Mouse (Mus musculus) cerebellum, adult 2 months (tissue): ENCODE data around the gene Tmeff1. TPM values are rescaled to one million over a fixed set of nuclear protein-coding genes. Genes with fewer than 3 reads are reported as not detected.
"Not testable (repeated sequence)": the region's sequence is repeated elsewhere in the genome, so short reads cannot be mapped to it uniquely, and the experiment has no call there.

ENCODE experiments used
- DNase-seq, 2 experiments: peaks; one replicate each; pipeline ENCODE4 v3.0.0; 2021
- H3K27ac ChIP-seq: fragments of 200-500 bp; 2 replicates; pipeline ENCODE4 v1.5.1; 2012; ENCODE audit warnings: low read length, control low read depth, inconsistent platforms; ENCODE audit not compliant: insufficient read depth
- H3K27me3 ChIP-seq: fragments of 200-500 bp; 2 replicates; pipeline ENCODE4 v1.6.1; 2012; ENCODE audit warnings: inconsistent platforms, mild to moderate bottlenecking, low read length, moderate library complexity; ENCODE audit not compliant: control insufficient read depth, insufficient read depth
- H3K4me1 ChIP-seq: fragments of 200-500 bp; 2 replicates; pipeline ENCODE4 v1.6.1; 2011; ENCODE audit warnings: low read length; ENCODE audit not compliant: control insufficient read depth, insufficient read depth
- H3K4me3 ChIP-seq: fragments of 200-500 bp; replicated peaks from 2 replicates; pipeline ENCODE3; 2011; ENCODE audit warnings: mild to moderate bottlenecking, low read depth, low read length, control low read depth; ENCODE audit not compliant: insufficient read depth
- CTCF ChIP-seq: fragments of 200-500 bp; IDR thresholded peaks from 2 replicates; pipeline ENCODE4 v1.5.1; 2011; ENCODE audit warnings: low read depth, mild to moderate bottlenecking, control low read depth, low read length, moderate library complexity, borderline replicate concordance; ENCODE audit not compliant: insufficient read depth
- POLR2A ChIP-seq: fragments of 200-500 bp; IDR thresholded peaks from 2 replicates; pipeline ENCODE4 v1.6.1; 2011; ENCODE audit warnings: low read length, control low read depth, borderline replicate concordance; ENCODE audit not compliant: insufficient read depth
- WGBS: fragments of 180-500 bp; shearing (Covaris S2); methylation state at CpG from one replicate; pipeline ENCODE4 v1.1.7; 2018; 5-methylcytosine and 5-hydroxymethylcytosine counted together
- polyA plus RNA-seq: library from polyadenylated mRNA; depleted of rRNA; stranded (reverse); fragments of >200 nt; gene quantifications from 2 replicates; pipeline ENCODE4 v1.2.3, GENCODE M21; 2012

Tmeff1 gene
- polyA plus RNA-seq, 1 experiment, result 74.5 TPM

DNA sequence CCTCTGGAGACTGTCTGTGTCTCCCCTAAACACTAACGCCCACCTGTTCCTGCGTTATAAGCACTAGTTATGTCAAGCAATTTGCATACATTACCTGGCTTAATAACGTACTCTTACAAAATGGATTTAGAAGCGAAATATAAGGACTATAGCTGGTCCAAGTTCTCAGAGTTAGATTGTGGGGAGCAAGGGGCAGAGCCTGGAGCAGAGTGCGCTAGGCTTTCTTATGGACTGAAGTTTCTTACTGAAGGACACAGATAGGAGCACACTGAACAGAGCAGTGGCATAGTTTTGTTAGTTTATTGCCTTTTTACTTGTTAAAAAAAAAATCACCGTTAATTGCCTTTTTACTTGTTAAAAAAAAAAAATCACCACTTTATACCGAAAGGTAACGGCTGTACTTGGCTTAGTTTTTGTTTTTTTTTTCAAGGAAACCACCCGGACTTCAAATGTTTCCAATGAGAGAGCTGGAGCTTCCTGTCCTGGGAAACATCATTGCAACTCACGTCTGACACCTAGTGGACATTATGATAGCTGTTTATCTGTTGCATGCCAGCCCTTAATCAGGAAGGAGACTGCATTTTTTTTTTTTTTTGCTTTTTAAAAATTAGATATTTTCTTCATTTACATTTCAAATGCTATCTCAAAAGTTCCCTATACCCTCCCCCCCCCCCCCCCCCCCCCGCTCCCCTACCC lies 95.8 kb downstream of the Tmeff1 start:
- H3K27ac ChIP-seq, result no peak overlapping the region
- H3K4me1 ChIP-seq, result no peaks in the 10 kb centered on the region
- no peak overlapping the region for H3K4me3 ChIP-seq
- peak in 1 of 2 experiments; percentile 41 for DNase-seq
- H3K27me3 ChIP-seq, result no peaks in the 10 kb centered on the region
- 38% methylated on average over 10 of the region's 11 CpGs for WGBS
- TF ChIP-seq CTCF (peak; percentile 49; the same call in 1 of the 2 replicates), POLR2A (no peak)

DNA sequence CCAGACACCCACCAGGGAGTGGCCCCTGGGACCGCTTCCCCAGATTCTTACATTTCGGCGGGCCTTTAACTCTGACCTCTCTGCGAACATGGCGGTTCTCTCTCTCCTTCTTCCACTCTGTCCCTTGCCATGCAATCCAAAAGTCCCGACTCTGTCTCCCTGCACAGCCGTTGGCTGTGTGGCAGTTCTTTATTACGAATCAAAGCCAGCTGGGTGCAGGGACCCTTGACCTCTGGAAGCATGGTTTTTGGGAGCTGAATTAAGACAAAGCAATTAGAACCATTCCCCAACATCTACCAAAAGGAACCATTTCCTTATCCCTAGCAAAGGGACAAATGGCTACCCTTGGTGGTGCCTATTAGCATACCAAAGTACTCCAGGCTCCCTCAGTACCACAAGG lies 98.2 kb downstream of the Tmeff1 start:
- Histone ChIP-seq H3K27ac (no peak overlapping the region), H3K27me3 (no peaks in the 10 kb centered on the region), H3K4me1 (no peaks in the 10 kb centered on the region), H3K4me3 (peak overlapping the region; percentile 50)
- TF ChIP-seq POLR2A (no peak), CTCF (no peak)
- WGBS, result 73% methylated on average over 8 of the region's 8 CpGs
- DNase-seq, result no peak

DNA sequence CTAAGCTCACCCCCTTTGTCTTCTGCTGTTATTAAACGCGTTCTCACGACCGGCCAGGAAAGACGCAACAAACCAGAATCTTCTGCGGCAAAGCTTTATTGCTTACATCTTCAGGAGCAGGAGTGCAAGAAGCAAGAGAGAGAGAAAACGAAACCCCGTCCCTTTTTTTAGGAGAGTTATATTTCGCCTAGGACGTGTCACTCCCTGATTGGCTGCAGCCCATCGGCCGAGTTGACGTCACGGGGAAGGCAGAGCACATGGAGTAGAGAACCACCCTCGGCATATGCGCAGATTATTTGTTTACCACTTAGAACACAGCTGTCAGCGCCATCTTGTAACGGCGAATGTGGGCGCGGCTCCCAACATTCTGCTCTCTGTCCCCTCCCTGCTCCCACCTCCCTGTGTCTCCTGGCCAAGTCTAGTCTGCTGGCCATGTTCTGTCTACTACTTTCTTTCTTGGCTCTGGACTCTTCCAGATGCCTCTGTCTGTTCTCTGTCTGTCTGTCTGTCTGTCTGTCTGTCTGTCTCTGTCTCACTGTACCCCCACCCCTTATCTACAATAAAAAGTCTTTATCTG lies 98.7 kb downstream of the Tmeff1 start:
- H3K4me1 ChIP-seq, H3K27ac ChIP-seq, H3K27me3 ChIP-seq, DNase-seq: not testable (repeated sequence)
- H3K4me3 ChIP-seq, result peak overlapping the region; percentile 50
- WGBS, result 82% methylated on average over 17 of the region's 21 CpGs

DNA sequence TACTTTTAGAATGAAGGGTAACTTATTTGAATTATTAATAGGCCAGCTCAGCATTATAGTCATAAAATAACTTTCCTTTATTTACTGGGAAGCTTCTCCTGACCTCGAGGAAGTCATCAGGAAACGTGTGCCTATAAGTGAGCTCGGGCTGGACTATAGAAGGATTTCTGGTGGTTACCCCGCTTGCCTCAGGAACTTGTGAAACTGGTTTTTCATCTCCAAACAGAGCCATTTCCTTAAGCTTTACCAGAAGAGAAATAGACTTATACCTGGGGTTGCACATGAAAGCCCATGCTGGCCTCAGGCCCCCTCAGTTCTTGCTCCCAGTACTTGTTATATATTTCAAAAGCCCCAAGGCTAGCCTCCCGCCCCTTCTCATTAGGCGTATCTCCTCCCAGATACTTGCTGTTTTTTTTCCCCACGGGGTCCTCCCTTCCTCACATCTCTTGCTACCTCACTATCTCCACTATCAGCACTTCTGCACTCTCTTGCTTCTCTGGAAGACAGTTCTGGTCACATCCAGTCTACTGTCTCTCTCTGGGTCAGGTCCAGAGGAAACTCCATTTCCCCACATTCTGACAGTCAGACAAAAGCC lies 99.7 kb downstream of the Tmeff1 start:
- Histone ChIP-seq H3K27ac (no peak overlapping the region), H3K4me3 (no peak overlapping the region), H3K4me1 (no peaks in the 10 kb centered on the region), H3K27me3 (no peaks in the 10 kb centered on the region)
- no peak for DNase-seq
- TF ChIP-seq CTCF (no peak), POLR2A (no peak)
- 91% methylated on average over 7 of the region's 7 CpGs for WGBS

DNA sequence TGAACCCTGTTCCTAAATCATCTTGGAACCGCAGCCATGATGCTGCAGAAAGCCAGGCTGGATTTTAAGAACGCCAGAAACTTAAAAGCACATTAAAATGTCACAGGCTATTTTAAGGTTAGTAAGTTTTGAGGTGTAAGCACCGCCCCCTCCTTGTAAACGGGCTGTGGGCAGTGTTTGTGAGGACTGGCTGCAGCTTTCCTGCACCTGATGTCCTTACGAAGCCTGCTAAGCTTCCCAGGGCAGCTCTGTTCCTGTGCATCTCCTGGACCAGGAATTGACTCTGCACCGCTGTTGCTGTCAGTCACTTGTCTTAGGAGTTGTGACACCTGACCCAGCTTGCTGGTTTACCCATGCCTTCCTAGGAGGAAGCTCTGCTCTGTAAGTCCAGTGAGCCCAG lies 103.2 kb downstream of the Tmeff1 start:
- H3K4me1 ChIP-seq, result no peaks in the 10 kb centered on the region
- no peaks in the 10 kb centered on the region for H3K27me3 ChIP-seq
- no peak overlapping the region for H3K27ac ChIP-seq
- H3K4me3 ChIP-seq, result no peak overlapping the region
- 90% methylated on average over 6 of the region's 6 CpGs for WGBS
- no peak for TF ChIP-seq CTCF
- no peak for TF ChIP-seq POLR2A
- DNase-seq, result no peak

DNA sequence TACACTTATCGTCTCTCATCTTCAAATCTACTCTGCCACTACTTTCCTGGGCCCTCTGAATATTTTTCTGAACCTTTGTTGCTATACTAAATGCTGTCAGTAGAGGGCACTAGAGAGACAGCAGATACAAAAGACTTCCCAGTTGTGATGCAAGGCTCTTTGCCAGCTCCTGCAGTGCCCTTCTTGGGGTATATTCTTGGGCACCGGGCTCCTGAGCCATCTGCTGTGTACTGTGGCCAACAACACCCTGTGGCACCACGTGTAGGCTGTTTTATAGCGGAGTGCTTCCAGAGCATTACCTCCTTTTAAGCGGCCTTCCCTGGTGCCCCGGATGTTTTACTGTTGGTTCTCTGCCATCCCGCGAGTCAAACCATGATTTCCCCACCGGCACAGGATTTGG lies 105.7 kb downstream of the Tmeff1 start:
- 8% methylated on average over 9 of the region's 9 CpGs for WGBS
- TF ChIP-seq CTCF (peak; percentile 32; the same call in 1 of the 2 replicates), POLR2A (no peak)
- peak; percentile 83 to 90 for DNase-seq
- Histone ChIP-seq H3K27ac (no peak overlapping the region), H3K4me3 (no peak overlapping the region), H3K4me1 (no peaks in the 10 kb centered on the region), H3K27me3 (no peaks in the 10 kb centered on the region)

DNA sequence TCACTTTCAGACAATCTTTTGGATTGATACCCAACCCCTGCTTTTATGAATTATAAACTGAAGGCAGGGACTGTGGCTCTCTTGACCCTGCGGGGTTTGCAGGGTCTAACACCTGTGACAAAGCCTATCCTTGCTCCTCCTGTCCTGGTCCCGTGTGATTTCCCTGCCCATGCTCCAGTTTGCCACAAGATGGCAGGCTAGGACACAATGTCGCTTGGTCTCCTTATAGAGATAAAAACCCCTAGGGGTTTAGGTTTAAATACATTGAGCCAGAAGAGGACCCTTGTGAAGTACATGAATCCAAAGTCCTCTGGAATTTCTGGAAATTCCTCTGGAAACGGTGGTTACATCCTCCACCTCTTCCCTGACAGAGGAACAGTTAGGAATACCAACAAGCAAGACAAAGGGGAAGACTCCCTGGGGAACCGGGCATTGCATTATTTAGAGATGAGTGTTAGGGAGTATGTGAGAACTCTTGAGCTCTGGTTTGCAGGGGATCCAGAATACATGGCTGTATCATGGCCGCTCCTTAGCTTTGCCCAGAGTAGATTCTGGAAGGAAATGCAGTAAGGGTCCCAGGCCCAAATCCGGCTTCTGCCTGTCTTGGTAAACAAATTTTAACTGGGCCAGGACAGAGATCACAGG lies 106.9 kb downstream of the Tmeff1 start:
- Histone ChIP-seq H3K4me3 (no peak overlapping the region), H3K4me1 (no peaks in the 10 kb centered on the region), H3K27me3 (no peaks in the 10 kb centered on the region), H3K27ac (no peak overlapping the region)
- WGBS, result 41% methylated on average over 7 of the region's 7 CpGs
- TF ChIP-seq POLR2A (no peak), CTCF (peak; percentile 74)
- peak; percentile 41 to 53 for DNase-seq
